Mouse (Mus musculus) hindbrain, postnatal 0 days (tissue): ENCODE measurements at regions not wholly inside any gene's neighbourhood (a gene's known extent, or its start where the extent isn't known, plus 50 kb on each side); places are given as distances from the start of the nearest gene placed in this dataset.

Source experiments
- ATAC-seq: fragments of 200-750 bp; cut with Nextera tagmentation; 2 replicates; pipeline ENCODE4 v1.8.0; 2017; ENCODE audit warnings: mild to moderate bottlenecking, moderate TSS enrichment, moderate library complexity
- DNase-seq: peaks from one replicate; pipeline ENCODE4 v3.0.0-alpha.2; 2015; ENCODE audit warnings: low spot score
- H3K27ac ChIP-seq: fragments of 300-500 bp; sonication (generic); 2 replicates; pipeline ENCODE4 v1.5.1; 2014; ENCODE audit warnings: mild to moderate bottlenecking
- H3K27me3 ChIP-seq: fragments of 300-500 bp; sonication (generic); 2 replicates; pipeline ENCODE4 v1.6.1; 2014; ENCODE audit warnings: low read length, mixed read lengths; ENCODE audit not compliant: insufficient read depth
- H3K36me3 ChIP-seq: fragments of 300-500 bp; sonication (generic); 2 replicates; pipeline ENCODE4 v1.6.1; 2014; ENCODE audit warnings: low read length, mixed read lengths; ENCODE audit not compliant: insufficient read depth
- H3K4me1 ChIP-seq: fragments of 300-500 bp; sonication (generic); 2 replicates; pipeline ENCODE4 v1.6.1; 2014; ENCODE audit warnings: antibody characterized with exemption, low read length, mixed read lengths; ENCODE audit not compliant: insufficient read depth
- H3K4me2 ChIP-seq: fragments of 300-500 bp; sonication (generic); 2 replicates; pipeline ENCODE4 v1.6.1; 2014; ENCODE audit warnings: low read depth, mild to moderate bottlenecking, low read length, moderate library complexity, mixed read lengths
- H3K4me3 ChIP-seq: fragments of 300-500 bp; sonication (generic); 2 replicates; pipeline ENCODE4 v1.5.1; 2014; ENCODE audit warnings: low read length
- H3K9ac ChIP-seq: fragments of 300-500 bp; sonication (generic); replicated peaks from 2 replicates; pipeline ENCODE4 v1.6.1; 2014; ENCODE audit warnings: mild to moderate bottlenecking, low read length, moderate library complexity, mixed read lengths
- H3K9me3 ChIP-seq: fragments of 300-500 bp; sonication (generic); 2 replicates; pipeline ENCODE4 v1.6.1; 2016; ENCODE audit warnings: low read length, mixed read lengths
- CTCF ChIP-seq: IDR thresholded peaks from 2 replicates; pipeline ENCODE4 v1.5.1; 2016; ENCODE audit warnings: antibody characterized with exemption, control low read depth, low read depth
- WGBS: fragments of 180-500 bp; shearing (Covaris S2); extraction: QIAGEN DNeasy Blood & Tissue Kit; methylation state at CpG from one replicate; pipeline ENCODE4 v1.1.7; 2014; 5-methylcytosine and 5-hydroxymethylcytosine counted together

DNA sequence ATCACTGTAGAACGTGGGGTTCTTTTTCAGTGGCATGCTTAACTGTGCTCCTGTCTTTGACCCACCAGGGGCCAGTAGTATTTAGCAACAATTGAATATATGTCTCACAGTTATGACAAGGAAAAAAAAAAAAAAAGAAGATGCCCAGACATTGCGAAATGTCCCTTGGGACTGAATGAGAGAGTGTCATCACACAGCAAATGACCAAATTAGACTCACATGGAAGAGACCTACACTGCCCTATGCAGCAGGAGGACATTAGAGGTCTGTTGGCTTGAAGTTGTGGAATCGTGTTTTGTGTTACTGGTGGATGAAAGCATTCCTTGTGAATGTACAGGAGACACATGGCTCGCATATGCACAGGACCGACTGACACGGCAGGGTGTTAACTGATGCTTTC, 214.3 kb upstream of the Maf start:
- Histone ChIP-seq H3K4me2 (no peak overlapping the region), H3K9me3 (no peaks in the 10 kb centered on the region), H3K4me3 (no peak overlapping the region), H3K27ac (no peak overlapping the region), H3K36me3 (no peaks in the 10 kb centered on the region), H3K4me1 (no peaks in the 10 kb centered on the region), H3K27me3 (no peaks in the 10 kb centered on the region), H3K9ac (no peak overlapping the region)
- 87% methylated on average over 6 of the region's 6 CpGs for WGBS
- no peak for DNase-seq
- no peak for ATAC-seq
- no peak for TF ChIP-seq CTCF

DNA sequence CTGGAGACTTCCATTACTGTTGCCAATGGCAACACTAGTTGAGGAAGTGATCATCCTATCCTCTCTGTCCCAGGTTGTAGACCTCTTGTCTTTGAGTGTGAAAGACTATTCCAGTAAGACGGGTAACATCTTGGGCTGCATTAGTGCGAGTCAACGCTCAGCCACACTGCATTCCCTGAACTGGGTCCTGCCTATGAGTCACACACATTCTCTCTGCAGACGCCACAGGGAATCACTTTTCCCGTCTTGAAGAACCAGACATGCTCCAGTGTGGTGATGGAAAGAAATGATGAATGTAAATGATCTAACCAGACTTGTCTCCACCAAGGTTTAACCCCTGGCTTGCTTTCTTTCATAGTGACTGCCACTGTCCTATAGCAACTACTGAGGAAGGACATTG, 199.1 kb upstream of the Maf start:
- H3K27ac ChIP-seq = no peak overlapping the region
- H3K36me3 ChIP-seq = no peaks in the 10 kb centered on the region
- H3K9me3 ChIP-seq = no peaks in the 10 kb centered on the region
- no peak overlapping the region for H3K4me2 ChIP-seq
- no peaks in the 10 kb centered on the region for H3K27me3 ChIP-seq
- DNase-seq = no peak
- no peak overlapping the region for H3K4me3 ChIP-seq
- WGBS = 86% methylated on average over 5 of the region's 5 CpGs
- no peak overlapping the region for H3K9ac ChIP-seq
- ATAC-seq = no peak
- TF ChIP-seq CTCF = no peak
- no peaks in the 10 kb centered on the region for H3K4me1 ChIP-seq

DNA sequence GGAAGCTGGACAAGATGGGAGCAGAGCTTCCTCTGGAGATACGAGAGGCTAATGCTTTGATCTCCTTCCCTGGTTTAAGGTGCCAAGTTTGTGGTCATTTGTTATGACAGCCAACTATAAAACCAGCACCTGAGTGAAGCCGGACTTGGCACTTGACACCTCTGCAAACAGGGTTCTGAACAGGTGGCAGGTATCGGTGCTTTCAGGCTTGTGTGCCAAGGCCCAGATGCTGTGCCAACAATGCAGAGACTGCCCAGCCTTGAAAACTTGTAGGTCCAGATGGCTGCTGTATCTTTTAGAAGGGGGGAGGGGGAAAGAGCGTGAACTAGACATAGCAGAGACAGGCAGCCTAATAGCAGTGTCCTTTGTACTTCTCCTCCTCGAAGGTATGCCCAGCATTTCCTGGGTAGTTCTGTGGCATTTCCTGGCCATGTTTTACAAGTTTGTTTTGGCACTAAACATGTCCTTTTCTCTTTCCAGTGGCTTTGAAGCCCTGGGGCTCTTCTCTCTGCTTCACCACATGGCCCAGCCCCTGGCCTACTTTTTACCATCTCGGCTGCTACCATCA, 196.3 kb upstream of the Maf start:
- ATAC-seq (no peak), DNase-seq (peak; percentile 36)
- no peak overlapping the region for H3K27ac ChIP-seq
- no peaks in the 10 kb centered on the region for H3K36me3 ChIP-seq
- 56% methylated on average over 6 of the region's 6 CpGs for WGBS
- H3K9me3 ChIP-seq = no peaks in the 10 kb centered on the region
- no peaks in the 10 kb centered on the region for H3K4me1 ChIP-seq
- no peak overlapping the region for H3K4me2 ChIP-seq
- no peak overlapping the region for H3K4me3 ChIP-seq
- H3K9ac ChIP-seq = no peak overlapping the region
- H3K27me3 ChIP-seq = no peaks in the 10 kb centered on the region
- no peak for TF ChIP-seq CTCF

DNA sequence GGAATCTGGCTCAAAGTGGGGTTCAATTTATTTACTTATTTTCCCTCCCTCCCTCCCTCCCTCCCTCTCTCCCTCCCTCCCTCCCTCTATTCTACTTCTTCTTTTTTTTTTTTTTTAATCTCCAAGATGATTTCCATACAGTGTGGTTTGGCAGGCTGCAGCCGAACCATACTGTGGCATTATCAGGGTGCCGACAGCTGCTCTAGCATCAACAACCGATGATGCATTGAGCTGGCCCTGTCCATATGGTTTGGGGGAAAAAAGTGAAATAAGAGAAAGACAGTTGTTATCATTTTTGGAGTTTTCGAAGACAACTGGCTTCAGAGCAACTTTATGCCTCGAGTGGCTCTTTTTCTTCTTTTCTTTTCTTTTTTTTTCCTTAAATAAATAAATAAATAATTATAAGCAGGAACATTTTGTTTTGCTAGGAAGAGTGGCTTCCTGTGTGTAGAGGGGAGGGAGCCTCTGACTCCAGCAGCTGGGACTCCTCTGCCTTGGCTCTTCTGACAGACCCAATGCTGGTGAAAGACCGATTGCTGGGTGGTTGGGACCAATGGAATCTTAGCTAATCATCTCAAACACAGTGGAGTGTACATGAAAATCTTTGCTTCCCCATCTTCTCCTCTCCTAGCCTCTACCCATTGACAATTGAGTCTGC, 190.1 kb upstream of the Maf start:
- H3K4me1 ChIP-seq = no peaks in the 10 kb centered on the region
- TF ChIP-seq CTCF = no peak
- ATAC-seq (no peak), DNase-seq (no peak)
- H3K4me2 ChIP-seq = no peak overlapping the region
- no peak overlapping the region for H3K27ac ChIP-seq
- no peaks in the 10 kb centered on the region for H3K27me3 ChIP-seq
- 64% methylated on average over 6 of the region's 6 CpGs for WGBS
- H3K9ac ChIP-seq = no peak overlapping the region
- no peaks in the 10 kb centered on the region for H3K9me3 ChIP-seq
- H3K36me3 ChIP-seq = no peaks in the 10 kb centered on the region
- no peak overlapping the region for H3K4me3 ChIP-seq

DNA sequence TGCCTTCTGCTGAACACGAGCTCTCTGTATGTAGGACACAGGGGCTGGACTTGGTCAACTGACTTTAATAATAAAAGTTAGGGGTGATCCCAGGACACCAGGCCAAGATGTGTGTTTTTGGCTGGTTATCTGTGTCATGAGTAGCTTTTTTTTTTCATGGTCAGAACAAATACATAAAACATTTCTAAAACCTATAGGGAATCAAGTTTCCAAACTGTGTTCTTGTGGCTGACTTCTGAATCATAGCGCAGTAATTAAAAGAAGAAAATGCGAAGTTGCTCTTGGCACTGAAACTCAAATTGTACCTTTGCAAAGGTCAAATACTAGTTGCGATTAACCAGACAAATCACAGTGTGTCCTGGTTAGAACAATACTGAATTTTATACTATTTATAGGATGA, 189.5 kb upstream of the Maf start:
- H3K27ac ChIP-seq = no peak overlapping the region
- H3K4me1 ChIP-seq = no peaks in the 10 kb centered on the region
- no peaks in the 10 kb centered on the region for H3K36me3 ChIP-seq
- no peaks in the 10 kb centered on the region for H3K27me3 ChIP-seq
- 83% methylated on average over 4 of the region's 4 CpGs for WGBS
- H3K4me2 ChIP-seq = no peak overlapping the region
- no peaks in the 10 kb centered on the region for H3K9me3 ChIP-seq
- no peak overlapping the region for H3K9ac ChIP-seq
- ATAC-seq (no peak), DNase-seq (no peak)
- no peak for TF ChIP-seq CTCF
- no peak overlapping the region for H3K4me3 ChIP-seq

DNA sequence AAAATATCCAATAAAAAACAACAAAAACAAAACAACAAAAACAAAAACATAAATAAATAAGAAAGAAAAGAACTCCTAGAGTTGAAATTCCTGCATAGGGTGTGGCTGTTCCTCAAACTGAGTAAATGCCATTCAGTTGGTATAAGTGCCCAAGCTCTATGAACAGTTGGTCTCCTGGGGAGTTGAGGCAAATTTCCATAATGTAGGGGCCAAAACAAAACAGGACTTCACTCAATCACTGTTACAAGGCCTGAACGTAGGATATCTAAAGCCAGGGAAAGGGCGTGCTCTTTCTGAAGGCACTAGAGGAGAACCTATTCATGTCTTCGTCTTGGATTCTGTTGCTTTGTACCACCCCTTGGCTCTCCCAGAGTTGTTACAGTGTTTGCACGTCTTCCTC, 188.5 kb upstream of the Maf start:
- ATAC-seq (no peak), DNase-seq (no peak)
- no peak overlapping the region for H3K9ac ChIP-seq
- no peak overlapping the region for H3K4me3 ChIP-seq
- H3K4me1 ChIP-seq = no peaks in the 10 kb centered on the region
- no peak overlapping the region for H3K27ac ChIP-seq
- WGBS = 61% methylated on average over 4 of the region's 4 CpGs
- no peaks in the 10 kb centered on the region for H3K27me3 ChIP-seq
- no peaks in the 10 kb centered on the region for H3K9me3 ChIP-seq
- H3K4me2 ChIP-seq = no peak overlapping the region
- no peak for TF ChIP-seq CTCF
- H3K36me3 ChIP-seq = no peaks in the 10 kb centered on the region

DNA sequence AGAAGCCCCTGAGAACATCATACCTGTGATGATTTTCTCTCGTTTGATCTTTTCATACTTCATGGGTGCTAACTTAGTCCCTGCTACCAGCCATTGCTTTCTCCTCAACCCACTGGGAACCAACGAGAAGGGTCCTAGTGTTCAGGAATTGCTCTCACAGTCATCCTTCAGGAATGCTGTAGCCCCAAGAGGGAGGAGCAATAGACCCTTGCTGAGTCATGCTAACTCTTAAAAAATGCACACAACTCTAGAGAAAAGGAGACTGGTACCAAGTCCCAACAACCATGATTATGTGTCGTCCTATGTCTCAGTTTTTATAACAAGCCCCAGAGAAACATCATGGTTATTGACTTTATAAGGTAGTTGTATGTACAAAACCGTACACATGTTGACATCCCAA, 180.7 kb upstream of the Maf start:
- Histone ChIP-seq H3K9me3 (no peaks in the 10 kb centered on the region), H3K4me1 (no peaks in the 10 kb centered on the region), H3K4me2 (no peak overlapping the region), H3K9ac (no peak overlapping the region), H3K27me3 (no peaks in the 10 kb centered on the region), H3K36me3 (no peaks in the 10 kb centered on the region), H3K27ac (no peak overlapping the region), H3K4me3 (no peak overlapping the region)
- DNase-seq (no peak), ATAC-seq (no peak)
- no peak for TF ChIP-seq CTCF
- 88% methylated on average over 4 of the region's 4 CpGs for WGBS
